Mouse (Mus musculus) ES-Bruce4 (cell line): ENCODE measurements around the gene Ehbp1l1. TPM values are rescaled to one million over a fixed set of nuclear protein-coding genes. Genes with fewer than 3 reads are reported as not detected.

Experiments used
- H3K27ac ChIP-seq: 2 replicates; pipeline ENCODE4 v1.5.1; 2012; ENCODE audit warnings: low read length, inconsistent platforms; ENCODE audit not compliant: insufficient read depth
- H3K27me3 ChIP-seq: 2 replicates; pipeline ENCODE4 v1.6.1; 2012; ENCODE audit warnings: mild to moderate bottlenecking, low read length, inconsistent platforms; ENCODE audit not compliant: control insufficient read depth, poor library complexity, insufficient read depth, severe bottlenecking
- H3K36me3 ChIP-seq: 2 replicates; pipeline ENCODE4 v1.6.1; 2012; ENCODE audit warnings: inconsistent platforms, mild to moderate bottlenecking, low read length, moderate library complexity; ENCODE audit not compliant: control insufficient read depth, poor library complexity, insufficient read depth, severe bottlenecking
- H3K4me1 ChIP-seq: one replicate; pipeline ENCODE4 v1.8.1; 2011; ENCODE audit warnings: low read length; ENCODE audit not compliant: control insufficient read depth, insufficient read depth
- H3K4me3 ChIP-seq: 2 replicates; pipeline ENCODE4 v1.5.1; 2011; ENCODE audit warnings: low read depth, mild to moderate bottlenecking, low read length
- H3K9ac ChIP-seq: 2 replicates; pipeline ENCODE4 v1.6.1; 2012; ENCODE audit warnings: low read depth, mild to moderate bottlenecking, inconsistent platforms; ENCODE audit not compliant: poor library complexity, severe bottlenecking
- H3K9me3 ChIP-seq: replicated peaks from 2 replicates; pipeline ENCODE4 v1.6.1; 2012; ENCODE audit warnings: mild to moderate bottlenecking, low read length, inconsistent platforms; ENCODE audit not compliant: control insufficient read depth, poor library complexity, insufficient read depth, severe bottlenecking
- CTCF ChIP-seq: IDR thresholded peaks from one replicate; pipeline ENCODE4 v1.8.1; 2011; ENCODE audit warnings: low read depth, low read length
- EP300 ChIP-seq: IDR thresholded peaks from 2 replicates; pipeline ENCODE4 v1.6.1; 2011; ENCODE audit warnings: low read depth, low read length; ENCODE audit not compliant: insufficient read depth
- POLR2A ChIP-seq: IDR thresholded peaks from one replicate; pipeline ENCODE4 v1.8.1; 2011; ENCODE audit warnings: low read length; ENCODE audit not compliant: insufficient read depth
- polyA plus RNA-seq: library from polyadenylated mRNA; stranded (reverse); fragments of >200 nt; gene quantifications from 2 replicates; pipeline ENCODE4 v1.2.4, GENCODE M21; 2011; ENCODE audit warnings: low read depth; ENCODE audit not compliant: missing spikeins, insufficient read depth, insufficient read length

Gene Ehbp1l1
- polyA plus RNA-seq, 1 experiment, result 4.3 TPM

DNA sequence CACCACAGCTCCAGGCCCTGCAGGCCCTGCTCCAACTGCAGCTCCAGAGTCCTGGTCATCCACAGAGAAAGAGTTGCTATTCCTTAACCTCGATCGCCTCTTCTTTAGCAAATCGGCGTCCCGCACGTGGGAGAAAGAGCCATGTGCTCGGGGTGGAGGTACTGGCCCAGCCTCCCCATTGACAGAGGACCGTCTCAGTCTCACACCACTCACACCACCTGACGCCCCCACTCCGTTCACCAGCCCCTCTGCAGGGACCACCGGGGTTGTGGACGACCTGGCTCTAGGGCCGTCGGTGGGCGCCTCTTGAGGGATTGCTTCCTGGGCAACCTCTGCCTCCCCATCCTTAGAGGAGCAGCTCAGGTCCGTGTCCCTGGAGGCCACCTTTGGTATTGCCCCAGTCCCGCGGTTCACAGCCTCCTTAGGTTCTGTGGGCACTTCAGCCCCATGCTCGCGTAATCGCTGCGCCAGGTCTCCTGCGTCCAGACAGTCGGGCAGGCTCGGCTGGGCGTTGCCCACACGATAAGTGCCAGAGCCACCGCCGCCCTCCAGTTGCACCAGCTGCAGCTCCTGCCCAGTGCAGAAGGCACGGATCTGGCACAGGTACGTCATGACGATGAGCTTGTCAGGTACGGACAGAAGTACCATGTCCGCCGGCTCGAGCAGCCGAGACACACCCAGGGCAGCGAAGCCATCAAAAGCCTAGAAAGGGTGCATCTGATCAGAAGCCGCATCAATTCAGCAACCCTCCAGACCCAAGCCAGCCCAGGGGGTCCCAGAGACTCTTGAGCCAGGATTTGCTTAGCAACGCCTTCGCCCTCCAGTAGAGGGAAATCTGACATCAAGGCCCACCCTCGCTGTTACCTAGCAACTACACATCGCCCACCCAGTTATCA lies 10.1 kb downstream of the Ehbp1l1 start:
- Histone ChIP-seq H3K9me3 (no peaks in the 10 kb centered on the region), H3K9ac (peak overlapping the region; percentile 29), H3K27me3 (no peaks in the 10 kb centered on the region), H3K4me1 (no peaks in the 10 kb centered on the region), H3K36me3 (no peaks in the 10 kb centered on the region), H3K4me3 (peak overlapping the region; percentile 44), H3K27ac (no peak overlapping the region)
- no peak for TF ChIP-seq CTCF
- no peak for TF ChIP-seq EP300
- TF ChIP-seq POLR2A, result no peak

DNA sequence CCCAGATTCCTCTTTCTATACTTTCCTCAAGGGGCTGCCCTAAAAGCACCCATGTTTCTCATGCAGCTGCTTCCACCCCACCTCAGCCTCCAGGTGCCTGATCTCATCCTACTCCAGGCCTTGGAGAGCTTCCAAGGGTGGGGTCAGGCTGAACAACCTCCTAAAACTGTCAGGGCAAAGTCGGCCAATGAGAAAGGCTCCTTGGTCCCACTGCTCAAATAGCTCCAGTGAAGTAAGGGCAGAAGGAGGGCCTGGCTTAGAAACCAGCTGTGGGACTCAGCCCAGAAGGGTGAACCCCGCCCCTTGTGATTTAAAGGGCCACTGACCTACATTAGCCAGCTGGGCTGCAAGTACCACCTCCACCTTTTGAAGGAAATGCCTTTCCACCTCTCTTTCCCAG lies 12.4 kb downstream of the Ehbp1l1 start:
- Histone ChIP-seq H3K27me3 (no peaks in the 10 kb centered on the region), H3K4me1 (no peaks in the 10 kb centered on the region), H3K27ac (no peak overlapping the region), H3K9me3 (no peaks in the 10 kb centered on the region), H3K4me3 (no peak overlapping the region), H3K36me3 (no peaks in the 10 kb centered on the region), H3K9ac (no peak overlapping the region)
- TF ChIP-seq CTCF (no peak), EP300 (no peak), POLR2A (no peak)

DNA sequence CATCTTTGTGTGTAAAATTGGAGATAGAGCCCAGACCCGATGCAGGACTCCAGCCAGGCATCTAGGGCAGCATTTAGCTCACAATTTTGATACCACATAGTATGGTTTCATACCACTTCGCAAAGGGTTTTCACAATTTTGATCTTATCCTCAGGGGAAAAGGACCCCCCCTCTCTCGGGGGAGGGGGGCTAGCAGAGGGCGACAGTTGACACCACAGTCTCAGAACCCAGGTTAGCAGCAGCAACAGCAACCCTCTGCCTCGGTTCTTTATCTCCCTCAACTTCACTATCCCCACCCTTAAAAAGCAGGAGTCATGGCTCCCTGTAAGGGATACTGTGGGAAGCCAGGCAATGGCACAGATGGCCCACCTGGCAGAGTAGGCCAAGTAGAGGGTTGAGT lies 12.9 kb downstream of the Ehbp1l1 start:
- Histone ChIP-seq H3K27ac (no peak overlapping the region), H3K36me3 (no peaks in the 10 kb centered on the region), H3K27me3 (no peaks in the 10 kb centered on the region), H3K9me3 (no peaks in the 10 kb centered on the region), H3K4me1 (no peaks in the 10 kb centered on the region), H3K9ac (no peak overlapping the region), H3K4me3 (no peak overlapping the region)
- no peak for TF ChIP-seq EP300
- TF ChIP-seq POLR2A, result no peak
- no peak for TF ChIP-seq CTCF

DNA sequence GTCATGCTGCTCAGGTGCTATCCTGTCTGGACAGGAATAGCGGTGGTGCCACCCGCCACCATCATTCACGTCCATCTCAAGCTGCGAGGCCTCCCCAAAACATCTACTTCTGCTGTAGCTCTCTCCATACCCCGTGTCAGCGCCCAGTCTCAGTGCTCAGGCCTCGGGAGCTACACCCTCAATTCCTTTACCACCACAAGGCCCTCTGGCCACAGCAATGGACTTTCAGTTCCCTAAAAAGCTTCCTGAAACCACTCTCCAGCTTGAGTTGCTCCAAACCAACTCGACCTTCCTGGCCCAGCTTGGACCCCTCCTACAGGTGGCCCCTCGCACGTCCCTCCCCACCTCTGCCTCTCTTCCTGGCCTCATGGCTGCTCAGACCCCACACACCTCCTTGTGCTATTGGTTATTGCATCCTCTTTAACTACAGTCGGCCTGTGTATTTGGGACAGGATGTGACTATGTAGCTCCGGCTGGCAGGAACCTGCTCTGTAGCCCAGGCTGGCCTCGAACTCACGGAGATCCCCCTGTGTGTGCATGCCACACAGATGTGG lies 14.1 kb downstream of the Ehbp1l1 start:
- H3K27me3 ChIP-seq, result no peaks in the 10 kb centered on the region
- no peak overlapping the region for H3K27ac ChIP-seq
- TF ChIP-seq EP300, result no peak
- TF ChIP-seq CTCF, result no peak
- TF ChIP-seq POLR2A, result no peak
- no peaks in the 10 kb centered on the region for H3K9me3 ChIP-seq
- no peak overlapping the region for H3K9ac ChIP-seq
- no peaks in the 10 kb centered on the region for H3K36me3 ChIP-seq
- H3K4me1 ChIP-seq, result no peaks in the 10 kb centered on the region
- H3K4me3 ChIP-seq, result no peak overlapping the region

DNA sequence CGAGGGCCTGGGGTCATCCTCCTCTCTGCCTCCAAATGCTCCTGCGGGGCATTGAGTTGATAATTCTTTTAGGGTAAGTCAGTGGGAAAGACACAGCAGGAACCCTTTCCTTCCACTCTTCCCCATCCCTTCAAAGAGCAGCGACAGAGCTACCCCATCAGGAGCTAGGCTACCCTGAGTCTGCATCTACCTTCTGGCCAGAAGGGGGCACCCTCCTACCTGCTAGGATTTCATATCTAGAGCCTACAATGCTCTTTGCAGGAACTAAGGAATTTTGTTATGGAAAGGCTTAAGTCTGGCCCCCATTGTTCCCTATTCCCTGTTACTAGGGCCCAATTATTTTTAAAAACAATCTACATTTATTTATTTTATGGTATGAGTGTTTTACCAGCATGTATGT lies 14.9 kb downstream of the Ehbp1l1 start:
- TF ChIP-seq CTCF (peak; percentile 75), EP300 (no peak), POLR2A (no peak)
- Histone ChIP-seq H3K27me3 (no peaks in the 10 kb centered on the region), H3K9ac (no peak overlapping the region), H3K27ac (no peak overlapping the region), H3K4me3 (no peak overlapping the region), H3K4me1 (no peaks in the 10 kb centered on the region), H3K36me3 (no peaks in the 10 kb centered on the region), H3K9me3 (no peaks in the 10 kb centered on the region)

DNA sequence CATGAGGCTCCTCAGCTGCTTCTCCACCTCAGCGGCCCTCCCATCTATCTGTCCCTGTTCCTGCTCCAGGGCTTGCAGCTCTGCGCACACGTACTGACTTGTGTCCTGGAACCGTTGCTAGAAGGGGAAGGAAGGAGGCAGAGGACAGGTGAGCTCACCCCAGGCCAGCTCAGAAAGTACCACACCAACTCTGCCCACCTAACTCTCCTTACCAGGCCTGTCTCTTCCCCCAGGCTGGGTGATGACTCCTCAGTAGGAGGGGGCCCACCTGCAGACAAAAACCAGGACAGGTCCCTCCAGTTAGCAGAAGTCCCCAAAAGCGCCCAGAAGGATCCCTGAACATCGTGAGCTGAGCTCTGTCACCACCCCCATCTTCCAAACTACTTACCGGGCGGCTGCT lies 15.5 kb downstream of the Ehbp1l1 start:
- no peaks in the 10 kb centered on the region for H3K27me3 ChIP-seq
- no peak overlapping the region for H3K4me3 ChIP-seq
- H3K4me1 ChIP-seq, result no peaks in the 10 kb centered on the region
- H3K9me3 ChIP-seq, result no peaks in the 10 kb centered on the region
- no peak for TF ChIP-seq EP300
- TF ChIP-seq POLR2A, result no peak
- no peak for TF ChIP-seq CTCF
- no peak overlapping the region for H3K9ac ChIP-seq
- no peaks in the 10 kb centered on the region for H3K36me3 ChIP-seq
- no peak overlapping the region for H3K27ac ChIP-seq
